Mouse (Mus musculus) midbrain, embryonic 16.5 days (tissue): ENCODE results near the gene Lats2. TPM values are rescaled to one million over a fixed set of nuclear protein-coding genes. Genes with fewer than 3 reads are reported as not detected.

Source experiments
- ATAC-seq: fragments of 200-750 bp; cut with Nextera tagmentation; 2 replicates; pipeline ENCODE4 v1.8.0; 2017; ENCODE audit warnings: moderate TSS enrichment
- H3K27ac ChIP-seq: fragments of 300-500 bp; sonication (generic); 2 replicates; pipeline ENCODE4 v1.5.1; 2014; ENCODE audit warnings: mild to moderate bottlenecking, low read length, mixed read lengths
- H3K27me3 ChIP-seq: fragments of 300-500 bp; sonication (generic); 2 replicates; pipeline ENCODE4 v1.6.1; 2014; ENCODE audit warnings: low read depth, low read length, mixed read lengths; ENCODE audit not compliant: control insufficient read depth, insufficient read depth
- H3K36me3 ChIP-seq: fragments of 300-500 bp; sonication (generic); 2 replicates; pipeline ENCODE4 v1.6.1; 2014; ENCODE audit warnings: mild to moderate bottlenecking, low read length, moderate library complexity, mixed read lengths; ENCODE audit not compliant: control insufficient read depth, insufficient read depth
- H3K4me1 ChIP-seq: fragments of 300-500 bp; sonication (generic); 2 replicates; pipeline ENCODE4 v1.6.1; 2014; ENCODE audit warnings: mild to moderate bottlenecking, low read length, mixed read lengths; ENCODE audit not compliant: control insufficient read depth, insufficient read depth
- H3K4me2 ChIP-seq: fragments of 300-500 bp; sonication (generic); 2 replicates; pipeline ENCODE4 v1.6.1; 2014; ENCODE audit warnings: mild to moderate bottlenecking, low read length, mixed read lengths
- H3K4me3 ChIP-seq: fragments of 300-500 bp; sonication (generic); 2 replicates; pipeline ENCODE4 v1.5.1; 2014; ENCODE audit warnings: low read depth, mild to moderate bottlenecking, low read length, moderate library complexity, mixed read lengths
- H3K9ac ChIP-seq: fragments of 300-500 bp; sonication (generic); 2 replicates; pipeline ENCODE4 v1.6.1; 2014; ENCODE audit warnings: low read depth, low read length, mixed read lengths
- H3K9me3 ChIP-seq: fragments of 300-500 bp; sonication (generic); replicated peaks from 2 replicates; pipeline ENCODE4 v1.6.1; 2014; ENCODE audit warnings: mild to moderate bottlenecking, low read length, mixed read lengths; ENCODE audit not compliant: control insufficient read depth, poor library complexity, severe bottlenecking
- WGBS: fragments of 180-500 bp; shearing (Covaris S2); extraction: QIAGEN DNeasy Blood & Tissue Kit; methylation state at CpG from one replicate; pipeline ENCODE4 v1.1.7; 2014; 5-methylcytosine and 5-hydroxymethylcytosine counted together
- microRNA-seq: library from miRNA; unstranded; fragments of <30 nt; microRNA quantifications from one replicate; pipeline ENCODE4, GENCODE M21; 2017
- polyA plus RNA-seq: library from polyadenylated mRNA; unstranded; fragments of >200 nt; fragmentation: Nextera tagmentation; extraction: Ambion mirVana; gene quantifications from 2 replicates; pipeline ENCODE4 v1.2.1, GENCODE M21; 2015

Lats2 gene
- polyA plus RNA-seq, 1 experiment from 2014 or later: 5.2 TPM

DNA sequence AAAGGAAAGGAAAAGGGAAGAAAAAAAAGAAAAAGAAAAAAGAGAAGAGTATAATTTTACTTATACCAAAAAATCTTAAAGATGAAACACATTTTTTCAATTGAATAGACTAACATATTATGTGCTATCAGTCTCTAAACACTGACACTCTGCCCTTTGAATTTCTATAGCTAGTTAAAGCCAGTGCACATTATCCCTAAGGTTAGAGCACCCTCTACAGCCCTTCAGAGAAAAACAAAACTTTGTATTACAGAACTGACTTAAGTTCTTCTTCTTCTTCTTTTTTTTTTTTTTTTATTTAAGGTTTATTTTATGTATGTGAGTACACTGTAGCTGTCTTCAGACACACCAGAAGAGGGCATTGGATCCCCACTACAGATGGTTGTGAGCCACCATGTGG, 108.7 kb downstream of the Lats2 start:
- no peak overlapping the region for H3K9ac ChIP-seq
- H3K27ac ChIP-seq: no peak overlapping the region
- H3K36me3 ChIP-seq: no peaks in the 10 kb centered on the region
- no peak overlapping the region for H3K4me3 ChIP-seq
- no peaks in the 10 kb centered on the region for H3K9me3 ChIP-seq
- no peaks in the 10 kb centered on the region for H3K27me3 ChIP-seq
- no peak for ATAC-seq
- H3K4me1 ChIP-seq: no peaks in the 10 kb centered on the region
- no peak overlapping the region for H3K4me2 ChIP-seq

DNA sequence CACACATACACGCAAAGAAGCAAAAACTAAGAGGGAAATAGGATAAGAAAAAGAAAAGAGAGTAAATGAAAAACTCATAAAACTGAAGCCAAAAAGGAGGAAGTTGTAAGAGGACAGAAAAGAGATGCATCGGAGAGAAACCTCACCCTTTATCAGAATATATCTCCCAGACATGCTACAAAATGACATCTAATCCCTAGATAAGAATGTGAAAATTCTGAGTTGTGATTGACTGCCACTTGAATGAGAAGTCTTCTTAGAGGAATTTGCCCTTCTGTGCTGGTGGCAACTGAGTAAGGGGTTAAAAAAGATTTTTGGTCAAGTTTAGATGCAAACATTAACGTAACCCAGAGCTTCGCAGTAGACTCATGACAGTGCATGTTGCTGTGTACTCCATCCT, 112.0 kb downstream of the Lats2 start:
- H3K27ac ChIP-seq: no peak overlapping the region

More for the DNA sequence above, 112.0 kb downstream of the Lats2 start:
- H3K9me3 ChIP-seq: no peaks in the 10 kb centered on the region
- no peaks in the 10 kb centered on the region for H3K4me1 ChIP-seq
- 98% methylated on average over 4 of the region's 4 CpGs for WGBS
- H3K4me2 ChIP-seq: no peak overlapping the region
- no peak for ATAC-seq
- H3K27me3 ChIP-seq: no peaks in the 10 kb centered on the region
- H3K36me3 ChIP-seq: 0 out of 2 replicates have a peak, but pooled peaks cover 3% of the 10 kb centered on the region
- no peak overlapping the region for H3K9ac ChIP-seq
- no peak overlapping the region for H3K4me3 ChIP-seq

Small RNA genes within 50 kb of the gene (microRNA-seq; reads per million reads assigned to microRNA genes)
- not detected for gene Mir3077

Other genes with a start within 250 kb of the Lats2 start
- 6.8 and 7.2 TPM in 2 replicates for gene Il17d, start 233.6 kb downstream of the Lats2 start, polyA plus RNA-seq
- 87.3 and 89.3 TPM in 2 replicates for gene Eef1akmt1, start 186.8 kb downstream of the Lats2 start, polyA plus RNA-seq
- 10.5 and 12.2 TPM in 2 replicates for gene Xpo4, start 93.0 kb downstream of the Lats2 start, polyA plus RNA-seq
- not detected in 2 replicates for gene Gm49361, start 12.3 kb downstream of the Lats2 start, polyA plus RNA-seq
- 24.3 and 29.9 TPM in 2 replicates for gene Sap18, start 39.8 kb upstream of the Lats2 start, polyA plus RNA-seq
- 4.7 and 5.0 TPM in 2 replicates for gene Ska3, start 67.8 kb upstream of the Lats2 start, polyA plus RNA-seq
- 123 and 139 TPM in 2 replicates for gene Mrpl57, start 67.8 kb upstream of the Lats2 start, polyA plus RNA-seq
- 36.6 and 43.1 TPM in 2 replicates for gene Zdhhc20, start 131.9 kb upstream of the Lats2 start, polyA plus RNA-seq
- 71.9 and 75.8 TPM in 2 replicates for gene Micu2, start 240.9 kb upstream of the Lats2 start, polyA plus RNA-seq